Mouse (Mus musculus) cerebellum, adult 2 months (tissue): ENCODE results near the gene Mcm3.

Experiments used
- CTCF ChIP-seq: fragments of 200-500 bp; IDR thresholded peaks from 2 replicates; pipeline ENCODE4 v1.5.1; 2011; ENCODE audit warnings: low read depth, mild to moderate bottlenecking, control low read depth, low read length, moderate library complexity, borderline replicate concordance; ENCODE audit not compliant: insufficient read depth
- POLR2A ChIP-seq: fragments of 200-500 bp; IDR thresholded peaks from 2 replicates; pipeline ENCODE4 v1.6.1; 2011; ENCODE audit warnings: low read length, control low read depth, borderline replicate concordance; ENCODE audit not compliant: insufficient read depth

DNA sequence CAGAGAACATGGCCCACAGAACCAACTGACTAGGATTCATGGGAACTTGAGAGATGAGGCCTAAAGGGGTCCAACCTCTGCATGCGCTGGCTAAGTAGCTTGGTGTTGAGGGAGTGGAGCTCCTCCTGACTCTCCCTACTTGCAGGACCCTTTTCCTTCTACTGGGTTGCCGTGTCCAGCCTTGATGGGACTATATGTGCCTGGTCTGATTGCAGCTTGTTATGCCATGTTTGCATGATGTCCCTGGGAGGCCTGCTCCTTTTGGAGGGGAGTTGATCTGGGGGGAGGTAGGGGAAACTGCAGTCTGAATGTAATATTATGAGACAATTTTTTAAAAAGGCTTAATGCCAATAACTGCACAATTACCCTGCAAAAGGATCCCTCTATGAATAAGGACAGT, 18.8 kb downstream of the Mcm3 start:
- TF ChIP-seq POLR2A (no peak), CTCF (no peak)
